Mouse (Mus musculus) liver, embryonic 11.5 days (tissue): Measurements from ENCODE around the gene Vps16. TPM values are rescaled to one million over a fixed set of nuclear protein-coding genes. Genes with fewer than 3 reads are reported as not detected.

Source experiments
- ATAC-seq: fragments of 200-750 bp; cut with Nextera tagmentation; replicated peaks from 2 replicates; pipeline ENCODE4 v1.8.0; 2017; ENCODE audit warnings: moderate number of reproducible peaks, mild to moderate bottlenecking, moderate TSS enrichment, moderate library complexity; ENCODE audit not compliant: low FRiP score
- DNase-seq: peaks from one replicate; pipeline ENCODE4 v3.0.0-alpha.2; 2017; ENCODE audit warnings: low spot score
- H3K27ac ChIP-seq: fragments of 300-500 bp; sonication (generic); 2 replicates; pipeline ENCODE4 v1.5.1; 2014; ENCODE audit warnings: mild to moderate bottlenecking, low read depth, low read length, control low read depth
- H3K27me3 ChIP-seq: fragments of 300-500 bp; sonication (generic); replicated peaks from 2 replicates; pipeline ENCODE4 v1.6.1; 2014; ENCODE audit warnings: low read length, mixed read lengths; ENCODE audit not compliant: control insufficient read depth, insufficient read depth
- H3K36me3 ChIP-seq: fragments of 300-500 bp; sonication (generic); 2 replicates; pipeline ENCODE4 v1.6.1; 2014; ENCODE audit warnings: mild to moderate bottlenecking, low read length, moderate library complexity, mixed read lengths; ENCODE audit not compliant: control insufficient read depth, insufficient read depth
- H3K4me1 ChIP-seq: fragments of 300-500 bp; sonication (generic); replicated peaks from 2 replicates; pipeline ENCODE4 v1.6.1; 2014; ENCODE audit warnings: low read length, mixed read lengths; ENCODE audit not compliant: control insufficient read depth, insufficient read depth
- H3K4me2 ChIP-seq: fragments of 300-500 bp; sonication (generic); 2 replicates; pipeline ENCODE4 v1.6.1; 2014; ENCODE audit warnings: mild to moderate bottlenecking, control low read depth, moderate library complexity
- H3K4me3 ChIP-seq: fragments of 300-500 bp; sonication (generic); 2 replicates; pipeline ENCODE4 v1.5.1; 2014; ENCODE audit warnings: low read depth, low read length, control low read depth
- H3K9ac ChIP-seq: fragments of 300-500 bp; sonication (generic); 2 replicates; pipeline ENCODE4 v1.6.1; 2014; ENCODE audit warnings: low read depth, low read length, control low read depth
- H3K9me3 ChIP-seq: fragments of 300-500 bp; sonication (generic); 2 replicates; pipeline ENCODE4 v1.6.1; 2016; ENCODE audit warnings: low read length, inconsistent platforms, mixed read lengths; ENCODE audit not compliant: control insufficient read depth
- WGBS: fragments of 180-500 bp; shearing (Covaris S2); extraction: QIAGEN DNeasy Blood & Tissue Kit; methylation state at CpG from one replicate; pipeline ENCODE4 v1.1.7; 2014; 5-methylcytosine and 5-hydroxymethylcytosine counted together
- polyA plus RNA-seq: library from polyadenylated mRNA; unstranded; fragments of >200 nt; fragmentation: Nextera tagmentation; extraction: Ambion mirVana; gene quantifications from 2 replicates; pipeline ENCODE4 v1.2.1, GENCODE M21; 2014

The Vps16 gene
- 69.6 and 80.5 TPM in 2 replicates for polyA plus RNA-seq

GRCm38 (mm10) chr2:130424126-130424853 is at the start of gene Vps16, which contains the start of gene Pced1a:
Vps16 (plus strand) TSS chr2:130424339.
Pced1a (minus strand) TSS chr2:130424701.
- H3K4me3 ChIP-seq: peak within 1 kb of the TSS; percentile 70
- H3K27ac ChIP-seq: peak within 1 kb of the TSS; percentile 73
- peak within 1 kb of the TSS; percentile 86 for H3K9ac ChIP-seq
- H3K4me2 ChIP-seq: peak within 1 kb of the TSS; percentile 96
- H3K9me3 ChIP-seq: no peaks in the 10 kb centered on the region
- H3K4me1 ChIP-seq: peaks cover 11% of the 10 kb centered on the region
- no peaks in the 10 kb centered on the region for H3K36me3 ChIP-seq
- ATAC-seq (peak; percentile 92), DNase-seq (peak; percentile 91)
- under 1% methylated on average over 58 of the region's 58 CpGs for WGBS
- no peaks in the 10 kb centered on the region for H3K27me3 ChIP-seq

GRCm38 (mm10) chr2:130374951-130375350 is 49.2 kb upstream of the Vps16 start:
- no peaks in the 10 kb centered on the region for H3K9me3 ChIP-seq
- no peak overlapping the region for H3K4me3 ChIP-seq
- H3K4me1 ChIP-seq: no peaks in the 10 kb centered on the region
- H3K36me3 ChIP-seq: no peaks in the 10 kb centered on the region
- H3K4me2 ChIP-seq: no peak overlapping the region
- no peak for ATAC-seq
- DNase-seq: no peak
- peaks cover 3% of the 10 kb centered on the region; the same call in 1 of the 2 replicates for H3K27me3 ChIP-seq
- no peak overlapping the region for H3K9ac ChIP-seq
- WGBS: 75% methylated on average over 4 of the region's 4 CpGs
- H3K27ac ChIP-seq: no peak overlapping the region

GRCm38 (mm10) chr2:130383205-130383604 is 40.9 kb upstream of the Vps16 start:
- no peaks in the 10 kb centered on the region for H3K9me3 ChIP-seq
- DNase-seq (no peak), ATAC-seq (no peak)
- no peaks in the 10 kb centered on the region for H3K36me3 ChIP-seq
- 62% methylated on average over 3 of the region's 3 CpGs for WGBS
- H3K4me3 ChIP-seq: no peak overlapping the region
- H3K4me2 ChIP-seq: no peak overlapping the region
- no peak overlapping the region for H3K27ac ChIP-seq
- H3K27me3 ChIP-seq: no peaks in the 10 kb centered on the region; the same call in 1 of the 2 replicates
- H3K9ac ChIP-seq: no peak overlapping the region
- no peaks in the 10 kb centered on the region for H3K4me1 ChIP-seq

- no peaks in the 10 kb centered on the region; the same call in 1 of the 2 replicates for H3K27me3 ChIP-seq
- H3K9me3 ChIP-seq: no peaks in the 10 kb centered on the region
- H3K4me2 ChIP-seq: no peak overlapping the region
- no peaks in the 10 kb centered on the region for H3K36me3 ChIP-seq
- DNase-seq (no peak), ATAC-seq (no peak)
- H3K9ac ChIP-seq: no peak overlapping the region
- 79% methylated on average over 6 of the region's 6 CpGs for WGBS
- no peaks in the 10 kb centered on the region for H3K4me1 ChIP-seq
- no peak overlapping the region for H3K4me3 ChIP-seq
- no peak overlapping the region for H3K27ac ChIP-seq
These were observed 40.2 kb upstream of the Vps16 start for GRCm38 (mm10) chr2:130383895-130384294.

- Histone ChIP-seq H3K9me3 (no peaks in the 10 kb centered on the region), H3K27ac (no peak overlapping the region), H3K4me1 (no peaks in the 10 kb centered on the region), H3K4me2 (no peak overlapping the region), H3K36me3 (no peaks in the 10 kb centered on the region), H3K9ac (no peak overlapping the region), H3K4me3 (no peak overlapping the region), H3K27me3 (no peaks in the 10 kb centered on the region)
- ATAC-seq (no peak), DNase-seq (no peak)
- 62% methylated on average over 1 of the region's 1 CpGs for WGBS
These were observed 37.9 kb upstream of the Vps16 start for GRCm38 (mm10) chr2:130386212-130386611.

GRCm38 (mm10) chr2:130388796-130389195 is 35.3 kb upstream of the Vps16 start:
- ATAC-seq (no peak), DNase-seq (no peak)
- H3K27me3 ChIP-seq: no peaks in the 10 kb centered on the region
- no peak overlapping the region for H3K4me3 ChIP-seq
- H3K4me1 ChIP-seq: no peaks in the 10 kb centered on the region
- no peak overlapping the region for H3K27ac ChIP-seq
- no peak overlapping the region for H3K4me2 ChIP-seq
- H3K9me3 ChIP-seq: no peaks in the 10 kb centered on the region
- peaks cover 2% of the 10 kb centered on the region; the same call in 1 of the 2 replicates for H3K36me3 ChIP-seq
- 70% methylated on average over 2 of the region's 2 CpGs for WGBS
- H3K9ac ChIP-seq: no peak overlapping the region

- 77% methylated on average over 11 of the region's 11 CpGs for WGBS
- ATAC-seq: no peak
These were observed 33.0 kb upstream of the Vps16 start for GRCm38 (mm10) chr2:130390993-130391625.

GRCm38 (mm10) chr2:130392836-130393235 is 31.3 kb upstream of the Vps16 start:
- no peak overlapping the region for H3K4me2 ChIP-seq
- H3K4me3 ChIP-seq: no peak overlapping the region
- no peaks in the 10 kb centered on the region; the same call in 1 of the 2 replicates for H3K4me1 ChIP-seq
- H3K27me3 ChIP-seq: peaks cover 16% of the 10 kb centered on the region
- H3K27ac ChIP-seq: no peak overlapping the region
- no peak overlapping the region for H3K9ac ChIP-seq
- peaks cover 4% of the 10 kb centered on the region; the same call in 1 of the 2 replicates for H3K36me3 ChIP-seq
- ATAC-seq: no peak
- 80% methylated on average over 3 of the region's 3 CpGs for WGBS
- H3K9me3 ChIP-seq: no peaks in the 10 kb centered on the region
- no peak for DNase-seq

More at GRCm38 (mm10) chr2:130390993-130391625, 33.0 kb upstream of the Vps16 start:
- H3K27ac ChIP-seq: no peak overlapping the region
- peaks cover under 1% of the 10 kb centered on the region; the same call in 1 of the 2 replicates for H3K27me3 ChIP-seq
- no peak overlapping the region for H3K4me3 ChIP-seq
- no peak overlapping the region for H3K9ac ChIP-seq
- H3K36me3 ChIP-seq: peaks cover 4% of the 10 kb centered on the region; the same call in 1 of the 2 replicates
- DNase-seq: no peak
- no peaks in the 10 kb centered on the region for H3K4me1 ChIP-seq
- H3K4me2 ChIP-seq: no peak overlapping the region
- no peaks in the 10 kb centered on the region for H3K9me3 ChIP-seq
